Mouse (Mus musculus) heart, adult 2 months (tissue): ENCODE measurements around the gene Nfe2l3.

Experiments
- CTCF ChIP-seq: fragments of 200-600 bp; IDR thresholded peaks from 2 replicates; pipeline ENCODE4 v1.8.1; 2022; ENCODE audit warnings: antibody characterized with exemption, mild to moderate bottlenecking, moderate library complexity
- POLR2A ChIP-seq: fragments of 200-500 bp; IDR thresholded peaks from 2 replicates; pipeline ENCODE4 v1.6.1; 2011; ENCODE audit warnings: mild to moderate bottlenecking, low read depth, low read length, control low read depth; ENCODE audit not compliant: insufficient read depth

DNA sequence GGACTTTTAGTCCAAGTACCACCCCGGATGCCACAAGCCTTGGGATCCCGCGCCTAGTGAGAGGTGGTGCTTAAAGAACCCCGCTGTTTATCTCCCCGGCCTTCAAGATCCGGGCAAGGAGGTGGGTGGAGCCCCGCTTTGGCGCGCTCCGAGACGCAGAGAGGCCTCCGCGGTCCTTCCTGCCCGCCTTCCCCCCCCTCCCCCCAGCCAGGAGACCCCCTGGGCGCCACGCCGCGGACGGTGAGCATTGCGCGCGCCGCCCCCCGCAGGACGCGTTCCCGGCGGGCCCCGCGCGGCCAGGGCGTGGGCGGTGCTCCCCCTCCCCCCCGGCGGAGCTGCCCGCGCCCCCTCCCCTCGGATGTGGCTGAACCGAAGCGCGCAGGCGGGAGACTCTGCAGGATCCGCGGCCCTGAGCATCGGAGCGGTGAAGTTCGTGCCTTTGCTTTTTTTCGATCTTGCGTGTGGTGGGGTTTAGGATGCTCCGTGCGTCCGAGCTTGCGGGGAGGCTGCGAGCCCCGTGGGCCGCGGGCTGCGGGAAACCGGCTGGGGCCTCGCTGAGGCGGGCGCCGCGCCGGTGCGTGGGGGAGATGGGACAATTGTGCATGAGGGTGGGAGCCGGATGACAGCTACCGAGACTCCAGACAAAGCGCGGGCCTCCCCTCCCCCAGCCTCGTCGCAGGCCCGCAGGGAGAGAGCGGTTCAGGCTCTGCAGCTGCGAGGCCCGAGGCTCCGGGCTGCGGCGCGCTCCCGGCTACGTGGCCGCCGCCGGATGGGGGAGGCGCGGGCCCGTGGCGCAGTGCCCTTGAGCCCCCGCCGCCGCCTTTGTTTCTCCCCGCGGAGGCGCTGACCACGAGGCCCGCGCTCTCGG, 38.1 kb downstream of the Nfe2l3 start, which contains the start of gene Cbx3:
- TF ChIP-seq CTCF = no peak
- TF ChIP-seq POLR2A = peak; percentile 21; the same call in 1 of the 2 replicates
